Mouse (Mus musculus) C2C12 (cell line): ENCODE data around the gene AL732309.1.

Experiments
- CEBPB ChIP-seq: IDR thresholded peaks from one replicate; pipeline ENCODE4 v1.6.1; 2011; ENCODE audit warnings: low read depth, mild to moderate bottlenecking, control low read depth, moderate library complexity
- CTCF ChIP-seq: IDR thresholded peaks from one replicate; pipeline ENCODE4 v1.5.1; 2011; ENCODE audit not compliant: control insufficient read depth, insufficient read depth, insufficient read length
- FOSL1 ChIP-seq: IDR thresholded peaks from one replicate; pipeline ENCODE4 v1.8.0; 2011; ENCODE audit warnings: mild to moderate bottlenecking, low read length; ENCODE audit not compliant: poor library complexity, insufficient read depth, severe bottlenecking
- MAX ChIP-seq: IDR thresholded peaks from one replicate; pipeline ENCODE4 v1.6.1; 2011; ENCODE audit warnings: mild to moderate bottlenecking, control low read depth
- MYOD1 ChIP-seq: IDR thresholded peaks from one replicate; pipeline ENCODE4 v1.6.1; 2011; ENCODE audit warnings: low read depth; ENCODE audit not compliant: control insufficient read depth, insufficient read length
- MYOG ChIP-seq: IDR thresholded peaks from one replicate; pipeline ENCODE4 v1.6.1; 2011; ENCODE audit not compliant: control insufficient read depth, insufficient read length; ENCODE audit errors: extremely low read depth
- USF1 ChIP-seq: IDR thresholded peaks from one replicate; pipeline ENCODE4 v1.6.1; 2011; ENCODE audit warnings: low read depth, mild to moderate bottlenecking, control low read depth, moderate library complexity

GRCm38 (mm10) chr2:25286314-25286713 lies 39.7 kb upstream of the AL732309.1 start:
- no peak for TF ChIP-seq MYOD1
- TF ChIP-seq CTCF, result no peak
- TF ChIP-seq FOSL1, result no peak
- no peak for TF ChIP-seq USF1
- no peak for TF ChIP-seq MAX
- TF ChIP-seq CEBPB, result no peak
- no peak for TF ChIP-seq MYOG
